Mouse (Mus musculus) heart, embryonic 14.5 days (tissue): ENCODE data around the gene Slc4a7. TPM values are rescaled to one million over a fixed set of nuclear protein-coding genes. Genes with fewer than 3 reads are reported as not detected.

Experiments
- ATAC-seq: fragments of 200-750 bp; cut with Nextera tagmentation; 2 replicates; pipeline ENCODE4 v1.8.0; 2017; ENCODE audit warnings: low read depth, moderate TSS enrichment; ENCODE audit not compliant: insufficient number of reproducible peaks, insufficient read depth, low FRiP score
- H3K27ac ChIP-seq, 2 experiments: fragments of 200-500 bp in 1 of 2; fragments of 300-500 bp in 1 of 2; sonication (generic) in 1 of 2; replicated peaks in 1 of 2; 2 replicates each; pipeline ENCODE4 v1.5.1; 2012 to 2014; ENCODE audit warnings: low read depth in 2 of 2, low read length in 2 of 2, control low read depth in 1 of 2, mild to moderate bottlenecking in 1 of 2, mixed read lengths in 1 of 2; ENCODE audit not compliant: control insufficient read depth in 1 of 2, insufficient read depth in 1 of 2
- H3K27me3 ChIP-seq: fragments of 300-500 bp; sonication (generic); 2 replicates; pipeline ENCODE4 v1.6.1; 2014; ENCODE audit warnings: mild to moderate bottlenecking, low read length, control low read depth; ENCODE audit not compliant: control insufficient read depth, insufficient read depth
- H3K36me3 ChIP-seq: fragments of 300-500 bp; sonication (generic); 2 replicates; pipeline ENCODE4 v1.6.1; 2014; ENCODE audit warnings: mild to moderate bottlenecking, control low read depth, low read length, mixed read lengths; ENCODE audit not compliant: control insufficient read depth, insufficient read depth
- H3K4me1 ChIP-seq, 2 experiments: fragments of 200-500 bp in 1 of 2; fragments of 300-500 bp in 1 of 2; sonication (generic) in 1 of 2; 2 replicates each; pipeline ENCODE4 v1.6.1; 2012 to 2014; ENCODE audit warnings: low read length in 2 of 2, control low read depth in 1 of 2, mixed read lengths in 1 of 2; ENCODE audit not compliant: control insufficient read depth in 2 of 2, insufficient read depth in 2 of 2
- H3K4me2 ChIP-seq: fragments of 300-500 bp; sonication (generic); 2 replicates; pipeline ENCODE4 v1.6.1; 2014; ENCODE audit warnings: mild to moderate bottlenecking, low read length
- H3K4me3 ChIP-seq, 2 experiments: fragments of 200-500 bp in 1 of 2; fragments of 300-500 bp in 1 of 2; sonication (generic) in 1 of 2; 2 replicates each; pipeline ENCODE4 v1.5.1; 2012 to 2014; ENCODE audit warnings: low read length in 2 of 2, mild to moderate bottlenecking in 2 of 2, control low read depth in 1 of 2, low read depth in 1 of 2, moderate library complexity in 1 of 2; ENCODE audit not compliant: control insufficient read depth in 1 of 2, insufficient read depth in 1 of 2
- H3K9ac ChIP-seq: fragments of 300-500 bp; sonication (generic); 2 replicates; pipeline ENCODE4 v1.6.1; 2014; ENCODE audit warnings: mild to moderate bottlenecking, low read length
- H3K9me3 ChIP-seq: fragments of 300-500 bp; sonication (generic); 2 replicates; pipeline ENCODE4 v1.6.1; 2016; ENCODE audit warnings: low read length, control low read depth; ENCODE audit not compliant: control insufficient read depth
- WGBS: fragments of 180-500 bp; shearing (Covaris S2); extraction: QIAGEN DNeasy Blood & Tissue Kit; methylation state at CpG from one replicate; pipeline ENCODE4 v1.1.7; 2014; 5-methylcytosine and 5-hydroxymethylcytosine counted together
- polyA plus RNA-seq: library from polyadenylated mRNA; unstranded; fragments of >200 nt; fragmentation: Nextera tagmentation; extraction: Ambion mirVana; gene quantifications from 2 replicates; pipeline ENCODE4 v1.2.1, GENCODE M21; 2014

The Slc4a7 gene
- polyA plus RNA-seq, 1 experiment from 2014 or later, result 12.6 TPM

DNA sequence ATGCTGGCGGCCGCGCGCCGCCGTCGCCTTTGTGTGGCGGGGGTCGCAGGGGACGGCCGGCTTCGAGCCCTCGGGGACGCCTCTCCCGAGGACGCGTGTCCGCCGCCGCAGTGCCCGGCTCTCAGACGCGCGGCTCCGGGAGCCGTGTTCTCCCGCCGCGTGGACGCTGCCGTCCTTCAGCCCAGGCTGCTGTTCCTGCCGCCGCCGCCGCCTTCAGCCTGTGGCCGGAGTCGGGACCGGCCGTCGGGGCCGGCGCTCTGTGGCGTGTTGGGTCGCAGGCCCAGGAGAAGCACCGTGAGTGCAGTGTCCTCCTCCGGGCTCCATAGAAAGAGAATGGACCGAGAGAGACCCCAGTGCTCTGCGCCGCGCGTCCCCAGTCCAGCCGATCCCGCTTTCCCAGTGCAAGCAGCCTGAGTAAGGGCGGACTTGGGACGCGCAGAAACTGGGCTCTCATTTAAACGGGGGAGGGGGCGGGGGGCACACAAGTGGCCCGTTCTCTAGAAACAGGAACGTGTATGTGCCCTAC, 1.3 kb downstream of the Slc4a7 start:
- WGBS, result under 1% methylated on average over 57 of the region's 60 CpGs
- ATAC-seq, result peak; percentile 32
- Histone ChIP-seq H3K27ac (peak overlapping the region; percentile 92 to 95), H3K36me3 (no peaks in the 10 kb centered on the region), H3K9ac (peak overlapping the region; percentile 95), H3K4me2 (peak overlapping the region; percentile 77), H3K4me1 (peaks cover 0 to 12% of the 10 kb centered on the region in 2 experiments; a peak in 2 of 4 replicates), H3K9me3 (no peaks in the 10 kb centered on the region), H3K27me3 (no peaks in the 10 kb centered on the region), H3K4me3 (peak overlapping the region; percentile 85 to 91)

DNA sequence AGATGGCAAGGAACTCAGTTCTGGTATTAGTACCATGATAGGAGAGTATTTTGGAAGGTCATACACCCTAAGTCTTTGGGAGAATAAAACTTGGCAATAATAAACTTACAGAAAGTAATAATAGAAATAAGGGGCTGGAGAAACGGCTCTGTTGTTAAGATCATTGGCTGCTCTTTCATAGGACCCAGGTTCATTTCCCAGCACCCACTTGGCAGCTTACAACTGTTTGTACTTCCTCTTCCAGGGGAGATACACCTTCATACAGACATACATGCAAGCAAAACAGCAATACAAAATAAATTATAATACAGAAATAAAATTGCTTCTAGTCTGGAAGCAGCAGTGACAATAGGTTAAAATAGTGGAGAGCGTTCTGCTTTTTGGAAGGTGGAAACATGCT, 2.6 kb downstream of the Slc4a7 start:
- peak overlapping the region; percentile 77 for H3K4me2 ChIP-seq
- no peak overlapping the region for H3K27ac ChIP-seq
- H3K9ac ChIP-seq, result peak overlapping the region; percentile 95; the same call in 1 of the 2 replicates
- H3K36me3 ChIP-seq, result no peaks in the 10 kb centered on the region
- no peak overlapping the region for H3K4me3 ChIP-seq
- WGBS, result 84% methylated on average over 2 of the region's 2 CpGs
- H3K27me3 ChIP-seq, result no peaks in the 10 kb centered on the region
- no peak for ATAC-seq
- no peaks in the 10 kb centered on the region for H3K9me3 ChIP-seq
- H3K4me1 ChIP-seq, result peaks cover 0 to 12% of the 10 kb centered on the region in 2 experiments; a peak in 2 of 4 replicates

DNA sequence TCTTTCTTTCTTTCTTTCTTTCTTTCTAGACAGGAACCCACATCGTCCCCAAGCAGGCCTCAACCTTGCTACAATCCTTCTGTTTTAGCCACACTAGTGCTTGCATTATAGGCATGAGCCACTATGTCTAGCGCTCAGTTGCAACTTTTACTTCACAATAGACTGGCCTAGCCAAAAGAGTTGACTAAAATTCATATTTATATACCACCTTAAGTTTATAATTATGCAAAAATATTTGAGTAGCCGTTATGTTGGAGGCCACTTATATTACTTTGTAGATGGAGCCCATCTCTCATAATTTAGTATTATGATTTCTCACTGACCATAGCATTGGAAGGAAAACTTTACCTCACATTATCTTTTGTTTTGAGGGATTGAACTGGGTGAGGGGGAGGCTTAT, 3.0 kb downstream of the Slc4a7 start:
- Histone ChIP-seq H3K4me2 (no peak overlapping the region), H3K27ac (no peak overlapping the region), H3K9me3 (no peaks in the 10 kb centered on the region), H3K27me3 (no peaks in the 10 kb centered on the region), H3K4me1 (peaks cover 0 to 12% of the 10 kb centered on the region in 2 experiments; a peak in 2 of 4 replicates), H3K4me3 (no peak overlapping the region), H3K9ac (no peak overlapping the region), H3K36me3 (no peaks in the 10 kb centered on the region)
- ATAC-seq, result no peak
- WGBS, result 94% methylated on average over 3 of the region's 3 CpGs

DNA sequence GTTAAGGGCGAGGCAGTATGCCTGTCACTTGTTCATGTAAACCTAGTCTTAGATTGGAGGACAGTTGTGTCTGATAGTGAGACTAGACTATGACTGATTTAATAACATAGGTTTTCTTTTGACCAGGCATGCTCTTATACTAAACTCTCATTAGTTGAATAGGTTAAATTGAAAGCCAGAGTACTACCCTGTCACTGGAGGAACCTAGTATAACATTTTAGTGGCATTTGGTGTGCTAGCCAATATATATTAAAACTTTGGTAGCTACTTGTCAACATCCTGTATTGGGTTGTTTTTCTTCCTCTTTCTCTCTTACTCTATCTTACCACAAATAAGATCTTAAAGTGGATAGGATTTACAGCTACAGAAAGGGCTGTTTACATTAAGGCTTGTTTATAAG, 4.3 kb downstream of the Slc4a7 start:
- Histone ChIP-seq H3K4me2 (no peak overlapping the region), H3K9ac (no peak overlapping the region), H3K36me3 (peaks cover 9% of the 10 kb centered on the region), H3K9me3 (no peaks in the 10 kb centered on the region), H3K4me1 (peaks cover 0 to 12% of the 10 kb centered on the region in 2 experiments; a peak in 2 of 4 replicates), H3K4me3 (no peak overlapping the region), H3K27ac (no peak overlapping the region), H3K27me3 (no peaks in the 10 kb centered on the region)
- 82% methylated on average over 1 of the region's 1 CpGs for WGBS
- ATAC-seq, result no peak

DNA sequence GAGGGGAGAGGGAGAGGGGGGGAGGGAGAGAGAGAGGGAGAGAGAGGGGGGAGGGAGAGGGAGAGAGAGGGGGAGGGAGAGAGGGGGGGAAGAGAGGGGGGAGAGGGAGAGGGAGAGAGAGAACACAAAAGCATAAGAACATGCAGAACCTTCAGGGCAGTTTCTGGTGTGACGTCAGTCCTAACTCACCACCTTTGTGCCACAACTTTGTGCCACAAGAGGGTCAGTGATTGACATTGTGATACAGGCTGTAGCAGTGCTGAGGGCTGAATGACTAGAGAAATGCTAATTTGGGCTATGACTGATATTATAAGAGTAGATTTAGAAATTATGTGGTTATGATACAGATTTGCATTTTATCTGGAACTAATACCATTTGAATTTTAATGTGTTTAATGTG, 5.0 kb downstream of the Slc4a7 start:
- peaks cover 0 to 12% of the 10 kb centered on the region in 2 experiments; a peak in 2 of 4 replicates for H3K4me1 ChIP-seq
- H3K36me3 ChIP-seq, result peaks cover 9% of the 10 kb centered on the region
- H3K4me2 ChIP-seq, result no peak overlapping the region
- 41% methylated on average over 1 of the region's 1 CpGs for WGBS
- H3K9ac ChIP-seq, result no peak overlapping the region
- ATAC-seq, result no peak
- H3K27ac ChIP-seq, result no peak overlapping the region
- H3K27me3 ChIP-seq, result no peaks in the 10 kb centered on the region
- no peak overlapping the region for H3K4me3 ChIP-seq
- no peaks in the 10 kb centered on the region for H3K9me3 ChIP-seq

DNA sequence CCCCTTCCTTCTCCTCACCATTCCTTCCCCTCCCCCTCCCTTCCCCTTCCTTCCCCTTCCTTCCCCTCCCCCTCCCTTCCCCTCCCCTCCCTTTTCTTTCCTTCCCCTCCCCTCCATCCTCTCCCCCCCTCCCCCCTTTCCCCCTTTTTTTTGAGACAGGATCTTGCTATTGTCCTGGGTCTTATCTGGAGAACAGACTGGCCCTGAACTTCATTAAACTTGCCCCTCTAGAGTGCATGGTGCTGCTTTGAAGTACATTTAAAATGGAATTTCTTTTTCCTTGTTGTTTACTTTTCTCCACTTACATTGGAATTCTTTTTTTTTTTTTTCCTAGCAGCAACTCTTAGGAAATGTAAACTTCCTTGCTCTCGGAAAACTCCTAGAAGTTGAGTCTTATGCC, 6.9 kb downstream of the Slc4a7 start:
- Histone ChIP-seq H3K36me3 (peaks cover 9% of the 10 kb centered on the region), H3K4me1 (peaks cover 0 to 7% of the 10 kb centered on the region in 2 experiments; a peak in 2 of 4 replicates), H3K27me3 (no peaks in the 10 kb centered on the region), H3K4me2 (no peak overlapping the region), H3K9me3 (no peaks in the 10 kb centered on the region), H3K27ac (no peak overlapping the region), H3K9ac (no peak overlapping the region), H3K4me3 (no peak overlapping the region)
- WGBS, result 58% methylated on average over 1 of the region's 1 CpGs
- ATAC-seq, result no peak

DNA sequence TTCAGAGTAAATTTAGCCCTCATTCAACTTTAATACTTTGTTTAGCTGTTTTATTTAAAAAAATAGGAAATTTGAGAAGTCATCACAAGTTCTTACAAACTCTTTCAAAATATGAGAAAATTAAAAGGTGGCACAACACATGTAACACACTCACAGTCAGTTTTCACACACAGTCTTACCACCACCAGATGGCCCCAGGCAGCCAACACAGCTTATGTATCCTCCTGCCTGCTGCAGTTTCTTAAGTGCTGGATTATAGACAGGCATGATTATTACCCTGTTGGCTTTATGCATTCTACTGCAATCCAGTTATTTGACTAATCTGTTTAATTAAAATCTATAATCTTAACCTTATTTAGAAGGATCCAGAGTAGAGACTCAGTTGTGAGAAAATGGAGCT, 12.1 kb downstream of the Slc4a7 start:
- no peaks in the 10 kb centered on the region for H3K4me1 ChIP-seq
- H3K27ac ChIP-seq, result no peak overlapping the region
- peaks cover 9% of the 10 kb centered on the region for H3K36me3 ChIP-seq
- no peak for ATAC-seq
- H3K27me3 ChIP-seq, result no peaks in the 10 kb centered on the region
- no peak overlapping the region for H3K9ac ChIP-seq
- no peak overlapping the region for H3K4me3 ChIP-seq
- H3K9me3 ChIP-seq, result no peaks in the 10 kb centered on the region
- no peak overlapping the region for H3K4me2 ChIP-seq

DNA sequence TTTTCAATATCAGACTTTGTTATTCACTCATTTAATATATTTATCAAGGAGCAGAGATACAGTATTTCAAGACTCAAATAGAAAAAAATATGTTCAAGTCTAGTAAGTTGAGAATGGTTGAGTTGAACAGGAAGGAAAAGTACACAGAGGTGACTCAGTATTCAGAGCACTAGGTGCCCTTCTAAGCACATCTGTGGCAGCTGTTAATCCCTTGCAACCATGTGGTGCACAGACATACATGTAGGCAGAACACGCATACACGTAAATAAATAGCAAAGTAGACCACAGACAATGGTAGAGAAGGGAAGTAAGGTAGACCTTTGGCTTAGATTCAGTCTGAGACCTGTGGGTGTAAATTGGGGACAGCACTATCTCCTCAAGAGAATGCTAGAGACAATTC, 13.7 kb downstream of the Slc4a7 start:
- no peak for ATAC-seq
- WGBS, result 90% methylated on average over 2 of the region's 2 CpGs

More for the DNA sequence above, 13.7 kb downstream of the Slc4a7 start:
- Histone ChIP-seq H3K4me2 (no peak overlapping the region), H3K27ac (no peak overlapping the region), H3K4me1 (no peaks in the 10 kb centered on the region), H3K9ac (no peak overlapping the region), H3K4me3 (no peak overlapping the region), H3K9me3 (no peaks in the 10 kb centered on the region), H3K27me3 (no peaks in the 10 kb centered on the region), H3K36me3 (peaks cover 5% of the 10 kb centered on the region)
